Mouse (Mus musculus): ENCODE data around the gene Kif28.
"Not testable (repeated sequence)": the region's sequence is repeated elsewhere in the genome, so short reads cannot be mapped to it uniquely, and the experiment has no call there.

The Kif28 gene

DNA sequence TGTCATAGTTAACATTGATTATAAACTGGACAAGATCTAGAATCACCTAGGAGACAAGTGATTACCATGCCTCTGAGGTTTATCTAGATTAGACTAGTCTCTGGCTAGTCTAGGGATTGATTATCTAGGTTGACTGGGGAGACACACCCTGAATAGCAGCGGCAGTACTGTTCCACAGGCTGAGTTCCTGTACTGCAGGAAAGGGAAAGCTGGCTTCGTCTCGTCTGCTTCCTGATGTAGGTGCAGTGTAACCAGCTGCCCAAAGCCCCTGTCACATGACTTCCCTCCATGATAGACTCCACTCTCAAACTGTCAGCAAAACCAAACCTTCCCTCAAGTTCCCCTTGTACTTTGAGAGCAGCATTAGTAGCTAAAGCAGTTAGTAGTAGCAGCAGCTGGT, 40.9 kb downstream of the Kif28 start:
- no peak for DNase-seq

DNA sequence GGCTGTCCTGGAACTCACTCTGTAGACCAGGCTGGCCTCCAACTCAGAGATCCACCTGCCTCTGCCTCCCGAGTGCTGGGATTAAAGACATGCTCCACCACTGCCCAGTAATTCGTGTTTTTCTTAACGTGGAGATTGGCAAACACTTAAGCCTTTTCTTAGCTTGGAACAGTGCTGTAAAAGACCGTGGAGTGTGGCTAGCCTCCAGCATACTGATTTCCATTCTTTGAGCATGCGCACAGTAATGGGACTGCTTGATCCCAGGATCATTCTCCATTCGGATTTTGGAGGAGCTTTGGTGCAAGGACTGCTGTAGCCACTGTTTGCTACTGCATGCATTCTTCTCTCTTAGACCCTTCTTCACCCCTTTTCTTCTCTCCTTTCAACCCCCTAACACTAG, 55.6 kb downstream of the Kif28 start:
- DNase-seq, result no peak

DNA sequence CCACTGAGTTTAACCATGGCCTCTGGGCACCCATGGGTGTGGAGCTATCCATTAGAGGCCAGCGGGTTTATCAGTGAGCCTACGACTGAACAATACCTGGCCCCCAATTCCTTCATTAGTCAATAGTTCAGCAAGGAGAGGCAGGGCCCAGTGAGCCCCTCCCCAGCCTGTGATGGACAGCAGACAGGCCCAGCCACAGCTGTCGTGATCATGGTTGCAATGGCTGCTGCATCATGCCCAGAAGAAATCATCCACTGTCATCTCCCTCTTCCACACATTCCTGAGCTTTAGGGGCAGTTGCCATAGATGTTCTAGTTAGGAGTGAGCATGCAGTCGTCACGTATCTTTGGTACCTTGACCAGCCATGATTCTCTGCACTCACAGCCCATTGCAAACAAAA, 56.2 kb downstream of the Kif28 start:
- DNase-seq, result no peak

DNA sequence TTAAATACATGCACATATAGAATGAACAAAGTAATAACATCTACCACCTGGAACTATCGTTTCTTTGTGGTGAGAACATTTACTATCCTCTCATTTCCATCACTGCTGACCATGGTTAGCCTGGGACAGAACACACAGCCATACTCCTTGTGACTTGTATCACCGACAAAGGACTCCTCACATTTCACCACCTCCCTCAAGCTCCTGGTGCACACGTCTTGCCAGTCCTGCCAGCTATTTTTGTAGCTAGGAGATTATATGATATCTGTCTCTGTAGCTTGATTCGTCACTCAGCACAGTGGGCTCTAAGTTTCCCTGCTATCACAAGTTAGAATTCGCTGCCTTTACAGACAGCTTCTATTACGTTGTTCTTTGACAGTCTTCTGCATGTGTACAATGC, 56.7 kb downstream of the Kif28 start:
- DNase-seq, result no peak

DNA sequence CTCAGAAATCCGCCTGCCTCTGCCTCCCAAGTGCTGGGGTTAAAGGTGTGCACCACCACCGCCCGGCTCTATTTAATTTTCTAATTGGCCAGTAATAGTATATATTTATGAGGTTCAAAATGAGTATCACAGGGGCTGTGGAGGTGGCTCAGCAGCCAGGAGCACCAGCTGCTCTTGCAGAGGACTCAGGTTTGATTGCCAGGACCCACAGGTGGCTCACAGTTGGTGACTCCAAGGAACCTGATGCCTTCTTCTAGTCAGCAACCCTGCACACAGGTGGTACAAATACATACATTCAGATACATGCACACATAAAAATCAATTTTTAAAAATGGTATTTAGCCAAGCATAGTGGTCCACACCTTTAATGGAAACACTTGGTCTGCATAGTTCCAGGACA, 57.1 kb downstream of the Kif28 start:
- no peak for DNase-seq

DNA sequence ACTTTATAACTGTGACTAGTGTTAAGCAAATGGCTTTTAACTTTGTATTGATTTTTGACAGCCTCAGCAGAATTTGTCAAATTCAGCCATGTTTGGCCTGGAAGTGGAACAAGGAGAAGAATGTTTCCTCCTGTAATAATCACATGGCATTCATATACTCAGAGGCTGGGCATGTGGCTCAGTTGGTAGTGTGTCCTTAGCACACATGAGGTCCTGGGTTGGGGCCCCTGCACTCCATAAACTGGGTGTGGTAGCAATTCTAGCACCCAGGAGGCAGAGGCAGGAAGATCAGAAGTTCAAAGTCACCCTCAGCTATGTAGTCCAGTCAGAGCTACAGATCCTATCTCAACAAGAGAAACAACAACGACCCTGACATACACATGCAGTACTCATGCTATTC, 57.8 kb downstream of the Kif28 start:
- DNase-seq, result no peak

DNA sequence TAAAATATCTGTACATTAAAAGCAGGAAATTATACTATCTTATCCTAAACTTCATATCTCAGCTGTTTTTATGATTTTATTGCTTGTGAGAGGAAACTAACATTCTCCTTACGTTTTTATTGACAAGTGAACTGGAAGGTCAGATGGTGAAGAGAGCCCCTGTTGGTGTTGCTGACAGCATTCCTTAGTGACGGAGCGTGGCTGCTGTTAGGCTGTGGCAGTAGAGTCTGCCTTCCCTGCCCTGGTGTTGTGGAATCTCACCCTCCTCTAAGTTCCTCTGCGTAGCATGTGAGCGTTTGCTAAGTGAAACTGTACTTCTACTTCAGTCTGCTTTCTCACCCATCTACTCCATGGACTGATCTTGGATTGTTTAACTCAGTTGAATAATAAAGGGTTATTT, 58.3 kb downstream of the Kif28 start:
- DNase-seq, result no peak

DNA sequence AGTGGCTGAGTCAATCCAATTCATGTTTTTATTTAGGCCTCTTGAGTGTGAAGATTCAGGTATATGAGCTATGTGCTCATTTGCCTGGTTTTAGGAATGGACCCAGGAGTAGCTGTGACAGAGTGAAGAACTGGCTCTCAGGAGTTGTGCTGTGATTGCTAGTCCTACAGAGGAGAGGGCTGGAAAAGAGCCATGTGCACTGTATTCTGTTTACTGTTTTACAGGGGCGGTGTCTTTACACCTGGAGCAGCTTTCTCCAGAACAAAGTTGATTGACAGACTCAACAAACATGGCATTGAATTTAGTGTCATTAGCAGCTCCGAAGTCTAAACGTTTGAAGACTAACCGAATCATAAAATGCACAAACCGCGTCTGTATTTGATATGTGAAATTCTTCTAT, 58.7 kb downstream of the Kif28 start:
- no peak for DNase-seq

DNA sequence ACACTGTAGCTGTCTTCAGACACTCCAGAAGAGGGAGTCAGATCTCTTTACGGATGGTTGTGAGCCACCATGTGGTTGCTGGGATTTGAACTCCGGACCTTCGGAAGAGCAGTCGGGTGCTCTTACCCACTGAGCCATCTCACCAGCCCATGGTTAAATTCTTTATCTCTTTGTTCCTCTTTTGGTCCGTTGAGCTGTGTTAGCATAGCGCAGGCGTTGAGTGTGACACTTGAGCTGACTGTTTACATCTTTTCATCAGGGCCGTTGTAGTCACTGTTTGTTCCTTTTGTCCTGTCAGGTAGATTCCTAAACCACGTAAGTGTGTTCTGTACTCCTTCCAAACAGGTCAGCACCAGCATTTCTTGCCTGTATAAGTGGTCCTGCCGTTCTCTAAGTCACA, 62.3 kb downstream of the Kif28 start:
- DNase-seq, result not testable (repeated sequence)

DNA sequence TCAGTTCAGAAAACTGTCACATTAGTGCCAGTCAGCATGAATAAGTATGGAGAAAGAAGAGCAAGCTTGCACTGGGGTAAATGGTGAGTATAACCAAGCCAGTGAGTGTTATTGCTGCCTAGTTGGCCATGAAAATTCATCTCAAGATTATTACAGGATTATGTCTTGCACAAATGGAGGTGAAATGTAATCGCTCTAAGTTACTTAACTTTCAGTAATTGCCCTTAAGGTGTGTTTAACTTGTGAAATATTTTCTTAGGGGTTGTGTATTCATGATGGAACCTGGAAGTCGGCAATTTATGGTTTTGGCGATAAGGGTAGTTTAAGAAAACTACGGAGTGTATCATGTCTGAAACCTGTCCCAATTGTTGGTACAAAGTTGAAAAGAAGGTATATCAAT, 65.7 kb downstream of the Kif28 start:
- no peak for DNase-seq

DNA sequence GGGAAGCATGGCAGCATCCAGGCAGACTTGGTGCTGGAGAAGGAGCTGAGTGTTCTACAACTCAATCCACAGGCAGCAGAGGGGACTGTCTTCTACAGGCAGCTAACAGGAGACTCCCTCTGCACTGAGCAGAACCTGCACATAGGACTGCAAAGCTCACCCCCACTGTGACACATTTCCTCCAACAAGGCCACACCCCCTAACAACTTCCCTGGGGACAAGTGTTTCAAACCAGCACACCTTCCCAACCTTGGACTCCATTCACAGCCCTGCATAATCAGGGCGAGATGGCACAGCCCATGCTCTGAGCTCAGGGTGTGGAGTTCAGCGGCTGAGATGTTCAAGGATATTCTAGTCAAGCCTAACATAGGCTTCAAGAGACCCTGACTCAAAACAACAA, 68.0 kb downstream of the Kif28 start:
- no peak for DNase-seq

DNA sequence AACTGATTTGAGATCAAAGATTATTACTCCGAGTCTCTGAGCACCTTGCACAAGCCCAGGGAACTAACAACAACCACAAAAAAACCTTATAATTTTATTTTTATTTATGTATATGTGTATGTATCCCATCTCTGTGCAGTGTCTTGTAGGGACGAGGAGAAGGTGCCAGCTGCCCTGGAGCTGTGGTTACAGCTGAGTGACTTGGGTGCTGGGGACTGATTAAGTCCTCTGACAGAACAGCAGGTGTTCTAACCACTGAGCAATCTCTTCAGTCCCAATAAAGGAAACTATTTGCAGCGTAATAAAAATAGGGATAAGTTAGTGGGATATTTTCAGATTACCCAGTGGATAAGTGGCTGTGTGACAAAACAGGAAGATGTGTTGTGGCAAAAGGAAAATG, 70.7 kb downstream of the Kif28 start:
- no peak for DNase-seq

DNA sequence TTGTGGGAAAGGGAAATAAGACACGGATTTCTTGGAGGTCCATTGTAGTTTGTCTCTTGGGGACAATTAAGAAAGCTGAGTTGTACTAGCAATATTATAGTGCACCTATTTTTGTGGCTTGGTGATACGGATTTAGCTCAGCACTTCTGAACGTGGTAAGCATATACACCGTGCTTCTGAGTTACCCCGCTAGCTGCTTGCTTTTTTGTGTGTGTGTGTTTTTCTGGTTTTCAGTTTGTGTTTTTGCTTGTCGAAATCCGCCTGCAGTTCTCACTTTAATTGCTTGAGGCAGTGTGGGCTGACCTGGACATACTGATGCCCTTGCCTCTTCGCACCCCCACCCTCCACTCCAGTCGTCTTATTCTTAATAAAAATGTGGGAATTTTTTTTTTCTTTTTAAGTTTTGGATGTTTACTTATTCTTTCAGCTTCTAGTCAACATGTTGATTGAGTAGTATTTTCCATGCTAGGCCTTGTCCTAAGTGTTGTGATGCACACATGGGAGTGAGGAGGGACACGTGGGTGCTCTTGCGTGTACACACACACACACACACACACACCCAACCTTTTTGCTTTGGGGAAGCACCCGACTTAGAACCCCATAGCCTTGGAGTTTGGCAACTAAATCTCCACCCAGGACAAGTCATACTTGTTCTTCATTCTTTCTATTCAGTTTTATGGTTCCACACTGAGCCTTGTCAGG, 76.1 kb downstream of the Kif28 start:
- DNase-seq, result peak; percentile 46

DNA sequence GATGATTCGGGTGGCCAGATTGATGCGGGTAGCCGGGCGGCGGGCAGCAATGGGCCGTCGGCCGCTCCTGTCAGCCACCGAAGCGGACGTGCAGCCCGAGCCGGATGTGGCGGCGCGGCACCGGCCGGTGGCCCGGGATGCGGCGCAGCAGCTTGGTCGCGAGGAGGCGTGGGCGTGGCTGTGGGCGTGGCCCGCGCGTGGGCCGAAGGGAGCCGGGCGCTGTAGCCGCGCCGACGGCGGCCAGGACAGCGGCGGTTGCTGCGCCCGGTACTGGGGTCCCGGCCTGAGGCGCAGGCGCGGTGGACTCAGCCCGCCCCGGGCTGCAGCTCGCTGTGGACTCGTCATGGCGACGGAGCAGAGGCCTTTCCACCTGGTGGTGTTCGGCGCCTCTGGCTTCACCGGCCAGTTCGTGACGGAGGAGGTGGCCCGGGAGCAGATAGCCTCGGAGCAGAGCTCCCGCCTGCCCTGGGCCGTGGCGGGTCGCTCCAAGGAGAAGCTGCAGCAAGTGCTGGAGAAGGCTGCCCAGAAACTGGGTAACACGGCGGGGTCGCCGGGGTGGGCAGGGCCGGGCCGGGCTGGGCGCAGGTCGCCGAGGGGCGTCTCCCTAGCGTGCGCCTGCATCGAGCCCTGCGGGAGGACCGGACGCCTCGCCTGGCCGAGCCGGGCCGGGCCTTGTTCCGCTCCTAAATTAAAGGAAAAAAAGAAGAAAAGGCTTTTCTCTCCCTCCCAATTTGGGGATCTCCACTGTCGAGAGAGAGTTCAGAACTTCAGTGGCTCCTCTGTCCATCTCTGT, 76.9 kb downstream of the Kif28 start, which contains the start of gene Sccpdh:
Sccpdh (plus strand) TSS at position 198 of the 793 bp plus-strand sequence.
- DNase-seq, result peak; percentile 93

DNA sequence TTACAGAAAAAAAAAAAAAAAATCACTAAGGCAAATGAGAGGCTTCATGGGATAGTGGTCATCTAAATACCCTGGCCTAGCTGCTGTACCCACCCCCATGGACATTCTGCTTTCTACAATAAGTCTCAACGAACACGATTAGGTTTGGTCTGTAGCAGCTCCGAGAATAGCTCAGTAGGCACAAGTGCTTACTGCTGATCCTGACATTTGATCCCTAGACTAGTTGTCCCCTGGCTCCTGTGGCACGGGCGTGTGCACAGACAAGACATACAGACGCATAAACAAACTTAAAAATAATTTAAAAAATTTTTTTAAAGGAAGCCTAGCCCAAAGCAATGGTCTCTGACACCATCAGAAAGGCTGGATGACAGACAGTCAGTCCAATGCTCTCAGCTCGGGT, 77.6 kb downstream of the Kif28 start:
- DNase-seq, result no peak

DNA sequence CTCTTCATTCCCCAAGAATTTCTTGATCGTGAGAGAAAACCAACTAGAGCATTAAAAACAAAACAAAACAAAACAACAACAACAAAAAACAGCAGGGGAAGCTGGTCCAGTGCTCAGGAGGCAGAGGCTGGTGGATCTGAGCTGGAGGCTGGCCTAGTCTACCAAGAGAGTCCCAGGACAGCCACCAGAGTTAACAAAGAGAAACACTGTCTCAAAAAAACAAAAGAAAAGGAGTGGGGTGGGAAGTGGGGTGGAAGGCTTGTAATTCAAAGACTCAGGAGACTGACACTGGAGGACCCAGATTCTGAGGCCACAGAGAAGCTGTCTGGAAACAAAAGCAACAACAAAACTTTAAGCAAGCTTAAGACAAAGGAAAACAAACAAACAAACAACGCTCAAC, 78.1 kb downstream of the Kif28 start:
- no peak for DNase-seq

DNA sequence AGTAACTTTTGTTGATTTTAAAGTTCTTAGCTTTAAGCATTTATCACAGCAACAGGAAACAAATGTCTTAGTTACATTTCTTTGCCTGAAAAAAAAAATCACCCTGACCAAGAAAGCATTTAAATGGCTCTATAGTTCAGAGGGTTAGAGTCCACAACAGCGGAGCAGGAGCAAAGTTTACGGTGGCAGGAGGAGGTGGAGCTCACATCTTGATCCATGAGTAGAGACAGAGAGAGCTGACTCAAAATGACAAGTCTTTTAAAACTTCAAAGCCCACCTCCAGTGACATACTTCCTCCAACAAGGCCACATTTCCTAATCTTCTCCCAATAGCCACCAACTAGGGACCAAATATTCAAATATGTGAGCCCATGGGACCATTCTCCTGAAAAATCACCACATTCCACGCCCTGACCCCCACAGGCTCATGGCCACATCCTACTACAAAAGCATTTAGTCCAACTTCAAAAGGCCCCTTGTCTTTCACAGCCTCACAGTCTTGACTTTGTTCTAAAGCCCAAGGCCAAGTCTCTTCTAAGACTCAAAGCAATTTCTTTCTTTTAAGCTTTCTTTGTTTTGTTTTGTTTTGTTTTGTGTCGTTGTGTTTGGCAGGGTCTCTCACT, 80.7 kb downstream of the Kif28 start:
- DNase-seq, result no peak

DNA sequence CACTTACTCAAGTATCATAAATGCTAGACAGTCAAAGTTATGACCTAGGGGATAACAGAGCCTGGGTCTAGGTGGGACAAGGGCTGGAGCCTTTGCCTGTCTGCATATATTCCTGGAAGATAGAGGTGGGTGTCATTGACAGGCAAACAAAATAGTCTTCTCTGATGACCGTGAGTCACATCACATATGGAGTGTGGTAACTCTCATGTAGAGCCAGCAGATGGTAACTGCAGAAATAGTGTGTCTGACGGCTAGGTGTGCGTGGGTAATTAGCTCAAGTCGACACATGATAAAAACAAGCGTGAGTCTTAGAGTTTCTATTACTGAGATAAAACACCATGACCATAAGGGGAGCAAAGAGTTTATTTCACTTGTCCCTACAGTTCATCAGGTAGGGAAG, 82.0 kb downstream of the Kif28 start:
- DNase-seq, result no peak

DNA sequence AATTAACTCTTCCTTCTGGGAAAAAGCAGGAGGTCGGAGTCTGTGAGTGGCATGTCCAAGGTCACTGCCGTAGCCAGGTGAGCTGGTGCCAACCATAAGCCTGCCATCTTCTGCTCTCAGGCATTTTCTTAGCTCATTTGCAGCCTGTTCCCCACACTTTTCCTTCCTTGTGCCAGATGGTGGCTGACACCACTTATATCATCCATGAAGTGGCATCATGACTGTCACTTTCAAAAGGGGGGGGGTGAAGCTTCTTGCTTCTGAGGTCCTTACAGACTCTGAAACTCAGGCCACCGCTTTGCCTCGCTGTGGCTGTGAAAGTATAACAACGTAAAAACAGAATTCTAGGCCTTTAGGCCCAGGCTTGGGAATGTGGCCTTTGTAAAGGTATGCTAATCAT, 93.8 kb downstream of the Kif28 start:
- DNase-seq, result no peak

DNA sequence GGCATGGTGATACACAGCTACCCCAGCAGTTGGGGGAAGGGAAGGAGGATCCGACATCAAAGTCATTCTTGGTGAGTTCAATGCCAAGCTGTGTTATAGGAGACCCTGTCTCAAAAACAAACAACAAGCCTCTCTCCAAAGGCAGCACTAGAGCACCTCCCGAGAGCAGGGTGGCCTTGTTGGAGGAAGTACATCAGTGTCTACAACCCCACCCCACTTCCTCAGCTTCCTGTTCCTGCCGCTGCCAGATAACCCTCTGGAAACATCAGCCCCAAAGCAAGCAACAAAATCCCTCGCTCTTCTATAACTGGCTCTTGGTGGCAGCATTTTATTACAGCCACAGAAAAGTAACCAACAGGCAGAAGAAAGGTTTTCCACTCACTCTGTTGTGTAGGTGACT, 94.8 kb downstream of the Kif28 start:
- DNase-seq, result peak; percentile 21

DNA sequence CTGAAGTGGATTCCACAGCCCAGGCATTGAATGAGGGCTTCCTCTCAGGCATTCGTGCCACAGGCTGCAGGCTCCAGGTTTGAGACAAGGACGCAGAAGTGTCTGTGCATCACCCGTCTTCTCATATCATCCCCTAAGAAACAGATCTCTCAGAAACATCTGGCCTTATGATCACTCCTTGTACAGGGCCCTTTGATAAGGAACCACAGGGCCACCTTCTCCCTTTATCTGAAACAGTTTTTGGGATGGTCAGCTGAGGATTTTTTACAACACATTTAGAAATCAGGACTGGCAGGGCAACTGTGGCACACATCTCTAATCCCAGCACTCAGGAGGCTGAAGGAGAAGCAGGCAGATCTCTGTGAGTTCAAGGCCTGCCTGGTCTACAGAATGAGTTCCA, 95.7 kb downstream of the Kif28 start:
- no peak for DNase-seq

DNA sequence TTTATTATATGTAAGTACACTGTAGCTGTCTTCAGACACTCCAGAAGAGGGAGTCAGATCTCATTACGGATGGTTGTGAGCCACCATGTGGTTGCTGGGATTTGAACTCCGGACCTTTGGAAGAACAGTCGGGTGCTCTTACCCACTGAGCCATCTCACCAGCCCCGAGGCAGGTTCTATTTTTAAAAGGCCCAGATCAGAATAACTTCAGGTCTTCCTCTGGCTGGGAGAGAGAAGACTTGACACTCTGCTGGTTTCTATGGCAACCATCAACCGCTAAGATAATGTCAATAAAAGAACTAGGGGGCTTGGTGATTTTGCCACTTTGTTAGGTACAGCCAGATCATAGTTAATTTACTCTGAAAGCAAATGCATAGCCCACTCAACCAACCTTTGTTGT, 96.4 kb downstream of the Kif28 start:
- DNase-seq, result not testable (repeated sequence)

DNA sequence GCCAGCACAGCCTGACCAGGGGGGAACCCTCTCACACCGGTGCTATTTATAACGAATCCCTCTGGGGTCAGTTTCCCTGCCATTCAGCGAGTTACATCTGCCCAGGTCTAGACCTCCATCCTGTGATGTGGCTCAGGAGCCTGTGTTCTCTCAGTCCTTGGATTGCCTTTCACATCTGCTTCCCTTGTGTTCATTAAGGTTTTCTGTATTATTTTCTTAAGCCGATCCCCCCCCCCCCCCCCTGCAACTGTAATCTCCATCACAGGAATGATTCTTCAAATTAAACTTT, 99.1 kb downstream of the Kif28 start:
- DNase-seq, result no peak

Data from lung, postnatal 10 days (tissue).